Mouse (Mus musculus): Measurements from ENCODE around the gene Cmbl.
A peak's percentile ranks its signal among the peaks of the same experiment; 100 is the strongest.
"Not testable (repeated sequence)": the region's sequence is repeated elsewhere in the genome, so short reads cannot be mapped to it uniquely, and the experiment has no call there.

Cmbl gene

GRCm38 (mm10) chr15:31542013-31542958 lies 22.9 kb upstream of the Cmbl start:
- no peak for DNase-seq (ENCODE audit: low spot score)

- DNase-seq (ENCODE audit: low spot score) = no peak
Observed at GRCm38 (mm10) chr15:31543246-31543645, 21.9 kb upstream of the Cmbl start.

GRCm38 (mm10) chr15:31545058-31545457 lies 20.1 kb upstream of the Cmbl start:
- DNase-seq (ENCODE audit: low spot score) = no peak

- DNase-seq (ENCODE audit: low spot score) = no peak
Observed at GRCm38 (mm10) chr15:31546291-31546690, 18.9 kb upstream of the Cmbl start.

- DNase-seq (ENCODE audit: low spot score) = no peak
Observed at GRCm38 (mm10) chr15:31547421-31547820, 17.8 kb upstream of the Cmbl start.

GRCm38 (mm10) chr15:31550381-31550780 lies 14.8 kb upstream of the Cmbl start:
- DNase-seq (ENCODE audit: low spot score) = no peak

- DNase-seq (ENCODE audit: low spot score) = no peak
Observed at GRCm38 (mm10) chr15:31554855-31555254, 10.3 kb upstream of the Cmbl start.

GRCm38 (mm10) chr15:31561390-31561789 lies 3.8 kb upstream of the Cmbl start:
- no peak for DNase-seq (ENCODE audit: low spot score)

GRCm38 (mm10) chr15:31561976-31562375 lies 3.2 kb upstream of the Cmbl start:
- no peak for DNase-seq (ENCODE audit: low spot score)

GRCm38 (mm10) chr15:31562847-31563246 lies 2.3 kb upstream of the Cmbl start:
- no peak for DNase-seq (ENCODE audit: low spot score)

GRCm38 (mm10) chr15:31563577-31564546 lies 1.3 kb upstream of the Cmbl start:
- no peak for DNase-seq (ENCODE audit: low spot score)

GRCm38 (mm10) chr15:31565786-31566185 lies 597 bp downstream of the Cmbl start:
- DNase-seq (ENCODE audit: low spot score) = no peak

- DNase-seq (ENCODE audit: low spot score) = no peak
Observed at GRCm38 (mm10) chr15:31567431-31567830, 2.2 kb downstream of the Cmbl start.

- peak; percentile 93 for DNase-seq (ENCODE audit: low spot score)
Observed at GRCm38 (mm10) chr15:31568581-31568996, 3.4 kb downstream of the Cmbl start.

- DNase-seq (ENCODE audit: low spot score) = peak; percentile 66
Observed at GRCm38 (mm10) chr15:31569325-31570022, 4.3 kb downstream of the Cmbl start.

- DNase-seq (ENCODE audit: low spot score) = no peak
Observed at GRCm38 (mm10) chr15:31570959-31571358, 5.8 kb downstream of the Cmbl start.

GRCm38 (mm10) chr15:31571906-31572722 lies 6.9 kb downstream of the Cmbl start:
- no peak for DNase-seq (ENCODE audit: low spot score)

- DNase-seq (ENCODE audit: low spot score) = no peak
Observed at GRCm38 (mm10) chr15:31573287-31573686, 8.1 kb downstream of the Cmbl start.

GRCm38 (mm10) chr15:31573692-31574091 lies 8.5 kb downstream of the Cmbl start:
- DNase-seq (ENCODE audit: low spot score) = no peak

GRCm38 (mm10) chr15:31576076-31576475 lies 10.9 kb downstream of the Cmbl start:
- no peak for DNase-seq (ENCODE audit: low spot score)

GRCm38 (mm10) chr15:31581086-31581485 lies 15.9 kb downstream of the Cmbl start:
- not testable (repeated sequence) for DNase-seq (ENCODE audit: low spot score)
